17 mouse cellular contexts compared by ENCODE assay signal in genomic region chr8:62250551-62250950, GRCm38 (mm10).
"Had no signal": no experiment of that assay in that cellular context is flagged by ENCODE, and none has a peak within 500 bp of the region (broad histone marks: within the 10 kb centered on the region; RNA-seq: fewer than 3 reads in every experiment).

No protein-coding gene starts in this region.

- H3K27me3 ChIP-seq: lung, embryonic 15.5 days; megakaryocyte, embryonic 14.5 days; midbrain, embryonic 13.5 days; midbrain, embryonic 15.5 days; neural tube, embryonic 12.5 days; stomach, embryonic 15.5 days had no signal

- H3K27ac ChIP-seq: lung, embryonic 15.5 days; macrophage; midbrain, embryonic 13.5 days; midbrain, embryonic 15.5 days; neural tube, embryonic 12.5 days; stomach, embryonic 15.5 days; stomach, postnatal 0 days had no signal

- H3K4me3 ChIP-seq: lung, embryonic 15.5 days; megakaryocyte, embryonic 14.5 days; midbrain, embryonic 13.5 days; midbrain, embryonic 15.5 days; neural tube, embryonic 12.5 days; stomach, embryonic 15.5 days had no signal

- H3K4me1 ChIP-seq: lung, embryonic 15.5 days; megakaryocyte, embryonic 14.5 days; midbrain, embryonic 13.5 days; midbrain, embryonic 15.5 days; neural tube, embryonic 12.5 days; stomach, embryonic 15.5 days had no signal

- DNase-seq: lung, adult 2 months; lung, postnatal 14 days; lung, postnatal 36 days; right cerebral cortex, postnatal 14 days; thymus, adult 2 months; thymus, postnatal 25 days; thymus, postnatal 4 days had no signal

- H3K9ac ChIP-seq: lung, embryonic 15.5 days; midbrain, embryonic 13.5 days; midbrain, embryonic 15.5 days; neural tube, embryonic 12.5 days; stomach, embryonic 15.5 days had no signal

- H3K4me2 ChIP-seq: lung, embryonic 15.5 days; midbrain, embryonic 11.5 days; midbrain, embryonic 13.5 days; midbrain, embryonic 15.5 days; neural tube, embryonic 12.5 days; stomach, embryonic 15.5 days had no signal

- ATAC-seq: lung, postnatal 0 days; midbrain, embryonic 13.5 days; midbrain, embryonic 15.5 days had no signal

- H3K9me3 ChIP-seq: lung, embryonic 15.5 days; midbrain, embryonic 13.5 days; midbrain, embryonic 15.5 days; neural tube, embryonic 12.5 days; stomach, embryonic 15.5 days had no signal

- H3K36me3 ChIP-seq: lung, embryonic 15.5 days; midbrain, embryonic 13.5 days; midbrain, embryonic 15.5 days; neural tube, embryonic 12.5 days; stomach, embryonic 15.5 days had no signal
